Mouse (Mus musculus): ENCODE results near the gene Cntn5.

The Cntn5 gene

GRCm38 (mm10) chr9:10904616-10905363, at the start of gene Cntn5:
Cntn5 (minus strand) TSS chr9:10904775.
- no peak for DNase-seq (ENCODE audit: low spot score)

- DNase-seq (ENCODE audit: low spot score), result no peak
These were observed 45.9 kb upstream of the Cntn5 start for GRCm38 (mm10) chr9:10950470-10950869.

- DNase-seq (ENCODE audit: low spot score), result no peak
These were observed 5.0 kb upstream of the Cntn5 start for GRCm38 (mm10) chr9:10909573-10909972.

GRCm38 (mm10) chr9:10905696-10906095, 1.1 kb upstream of the Cntn5 start:
- no peak for DNase-seq (ENCODE audit: low spot score)

- no peak for DNase-seq (ENCODE audit: low spot score)
These were observed 24.8 kb downstream of the Cntn5 start for GRCm38 (mm10) chr9:10879758-10880157.

GRCm38 (mm10) chr9:10873881-10874280, 30.7 kb downstream of the Cntn5 start:
- no peak for DNase-seq (ENCODE audit: low spot score)

- no peak for DNase-seq (ENCODE audit: low spot score)
These were observed 48.2 kb downstream of the Cntn5 start for GRCm38 (mm10) chr9:10856204-10856892.

GRCm38 (mm10) chr9:10816711-10817110, 87.9 kb downstream of the Cntn5 start:
- no peak for DNase-seq (ENCODE audit: low spot score)

GRCm38 (mm10) chr9:10797158-10797557, 107.4 kb downstream of the Cntn5 start:
- no peak for DNase-seq (ENCODE audit: low spot score)

GRCm38 (mm10) chr9:10795102-10795501, 109.5 kb downstream of the Cntn5 start:
- DNase-seq (ENCODE audit: low spot score), result no peak

- DNase-seq (ENCODE audit: low spot score), result no peak
These were observed 172.7 kb downstream of the Cntn5 start for GRCm38 (mm10) chr9:10731878-10732277.

- no peak for DNase-seq (ENCODE audit: low spot score)
These were observed 180.4 kb downstream of the Cntn5 start for GRCm38 (mm10) chr9:10724191-10724590.

- DNase-seq (ENCODE audit: low spot score), result no peak
These were observed 182.5 kb downstream of the Cntn5 start for GRCm38 (mm10) chr9:10722121-10722520.

GRCm38 (mm10) chr9:10718986-10719385, 185.6 kb downstream of the Cntn5 start:
- no peak for DNase-seq (ENCODE audit: low spot score)

- DNase-seq (ENCODE audit: low spot score), result no peak
These were observed 190.9 kb downstream of the Cntn5 start for GRCm38 (mm10) chr9:10713641-10714040.

- DNase-seq (ENCODE audit: low spot score), result no peak
These were observed 222.9 kb downstream of the Cntn5 start for GRCm38 (mm10) chr9:10681646-10682045.

GRCm38 (mm10) chr9:10681181-10681580, 223.4 kb downstream of the Cntn5 start:
- no peak for DNase-seq (ENCODE audit: low spot score)

- no peak for DNase-seq (ENCODE audit: low spot score)
These were observed 235.9 kb downstream of the Cntn5 start for GRCm38 (mm10) chr9:10668676-10669075.

GRCm38 (mm10) chr9:10667438-10667837, 237.1 kb downstream of the Cntn5 start:
- no peak for DNase-seq (ENCODE audit: low spot score)

- DNase-seq (ENCODE audit: low spot score), result no peak
These were observed 238.8 kb downstream of the Cntn5 start for GRCm38 (mm10) chr9:10665756-10666155.

- DNase-seq (ENCODE audit: low spot score), result no peak
These were observed 241.5 kb downstream of the Cntn5 start for GRCm38 (mm10) chr9:10663101-10663500.

- DNase-seq (ENCODE audit: low spot score), result no peak
These were observed 245.1 kb downstream of the Cntn5 start for GRCm38 (mm10) chr9:10659478-10659877.

GRCm38 (mm10) chr9:10658086-10658485, 246.5 kb downstream of the Cntn5 start:
- no peak for DNase-seq (ENCODE audit: low spot score)

All from yolk sac, embryonic 10.5 days (tissue).